Mouse (Mus musculus) liver, embryonic 16.5 days (tissue): ENCODE results near the gene Plekhm2. TPM values are rescaled to one million over a fixed set of nuclear protein-coding genes. Genes with fewer than 3 reads are reported as not detected.

ENCODE experiments used
- ATAC-seq: fragments of 200-750 bp; cut with Nextera tagmentation; 2 replicates; pipeline ENCODE4 v1.8.0; 2017; ENCODE audit warnings: low read depth, mild to moderate bottlenecking, moderate number of reproducible peaks, moderate library complexity
- H3K27ac ChIP-seq: fragments of 300-500 bp; sonication (generic); 2 replicates; pipeline ENCODE4 v1.5.1; 2014; ENCODE audit warnings: mild to moderate bottlenecking, low read length
- H3K27me3 ChIP-seq: fragments of 300-500 bp; sonication (generic); 2 replicates; pipeline ENCODE4 v1.6.1; 2014; ENCODE audit warnings: low read depth, low read length, mixed read lengths; ENCODE audit not compliant: control insufficient read depth, insufficient read depth
- H3K36me3 ChIP-seq: fragments of 300-500 bp; sonication (generic); 2 replicates; pipeline ENCODE4 v1.6.1; 2014; ENCODE audit warnings: mild to moderate bottlenecking; ENCODE audit not compliant: control insufficient read depth, insufficient read depth
- H3K4me1 ChIP-seq: fragments of 300-500 bp; sonication (generic); 2 replicates; pipeline ENCODE4 v1.6.1; 2014; ENCODE audit warnings: low read depth, low read length, mixed read lengths; ENCODE audit not compliant: control insufficient read depth
- H3K4me2 ChIP-seq: fragments of 300-500 bp; sonication (generic); 2 replicates; pipeline ENCODE4 v1.6.1; 2014; ENCODE audit warnings: low read depth, low read length, mixed read lengths
- H3K4me3 ChIP-seq: fragments of 300-500 bp; sonication (generic); 2 replicates; pipeline ENCODE4 v1.5.1; 2014; ENCODE audit warnings: low read depth, mild to moderate bottlenecking, low read length
- H3K9ac ChIP-seq: fragments of 300-500 bp; sonication (generic); 2 replicates; pipeline ENCODE4 v1.6.1; 2014; ENCODE audit warnings: low read depth, low read length
- H3K9me3 ChIP-seq: fragments of 300-500 bp; sonication (generic); replicated peaks from 2 replicates; pipeline ENCODE4 v1.6.1; 2016; ENCODE audit warnings: low read length; ENCODE audit not compliant: control insufficient read depth
- whole genome bisulfite sequencing: fragments of 180-500 bp; shearing (Covaris S2); extraction: QIAGEN DNeasy Blood & Tissue Kit; methylation state at CpG from one replicate; pipeline ENCODE4 v1.1.7; 2014; ENCODE audit not compliant: insufficient replicate concordance; 5-methylcytosine and 5-hydroxymethylcytosine counted together
- polyA plus RNA-seq: library from polyadenylated mRNA; unstranded; fragments of >200 nt; fragmentation: Nextera tagmentation; extraction: Ambion mirVana; gene quantifications from 2 replicates; pipeline ENCODE4 v1.2.1, GENCODE M21; 2015

Plekhm2 gene
- polyA plus RNA-seq = 1.0 and 1.5 TPM in 2 replicates

DNA sequence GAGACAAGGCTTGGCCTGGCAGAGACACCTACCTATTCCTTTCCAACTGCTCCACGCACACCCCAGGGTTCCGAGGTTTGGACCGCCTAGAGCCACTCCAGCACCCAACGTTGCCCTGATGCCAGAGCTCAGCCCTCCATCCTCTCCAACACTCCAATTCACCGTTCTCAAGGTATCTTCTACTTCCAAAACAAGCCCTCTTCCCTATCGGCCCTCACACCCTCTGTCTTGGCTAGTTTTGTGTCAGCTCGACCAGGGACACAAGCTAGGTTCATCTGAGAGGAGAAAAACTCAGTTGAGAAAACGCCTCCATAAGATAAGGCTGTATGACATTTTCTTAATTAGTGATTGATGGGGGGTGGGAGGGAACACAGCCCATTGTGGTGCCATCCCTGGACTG, at the start of gene Plekhm2:
Gene Plekhm2 (minus strand): TSS at position 101 of the 400 bp plus-strand sequence.
- no peak for ATAC-seq
- Histone ChIP-seq H3K27me3 (no peaks in the 10 kb centered on the region), H3K9ac (peak within 1 kb of the TSS; percentile 95), H3K4me2 (peak within 1 kb of the TSS; percentile 98), H3K4me3 (peak within 1 kb of the TSS; percentile 83), H3K36me3 (no peaks in the 10 kb centered on the region), H3K4me1 (peaks cover 15% of the 10 kb centered on the region), H3K9me3 (no peaks in the 10 kb centered on the region), H3K27ac (no peak within 1 kb of the TSS)
- WGBS = 72% methylated on average over 8 of the region's 8 CpGs

DNA sequence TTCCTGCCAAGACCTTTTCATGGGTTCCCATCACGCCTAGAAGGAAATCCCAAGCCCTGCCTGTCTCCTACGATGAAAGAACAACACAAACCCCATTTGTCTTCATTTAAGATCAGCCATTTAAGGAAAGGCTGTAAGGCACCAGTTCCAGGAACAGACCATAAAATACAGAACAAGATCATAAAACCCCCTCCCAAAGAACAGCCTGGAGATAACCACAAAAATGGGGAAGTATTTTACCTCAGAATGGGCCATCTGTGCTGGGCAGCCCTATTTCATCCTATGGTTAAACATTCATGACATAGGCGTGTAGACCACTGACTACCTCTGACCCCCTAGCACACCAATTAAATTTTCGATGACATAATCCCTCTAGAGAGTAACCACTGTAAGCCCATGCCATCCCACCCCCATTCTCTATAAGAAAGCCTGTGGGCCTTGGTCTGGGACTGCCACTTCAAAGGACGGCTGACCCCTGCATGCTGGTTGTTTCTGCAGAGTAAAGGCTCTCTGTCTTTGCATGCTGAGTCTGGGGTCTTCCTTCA, 49.0 kb upstream of the Plekhm2 start:
- H3K36me3 ChIP-seq = peaks cover 39% of the 10 kb centered on the region

DNA sequence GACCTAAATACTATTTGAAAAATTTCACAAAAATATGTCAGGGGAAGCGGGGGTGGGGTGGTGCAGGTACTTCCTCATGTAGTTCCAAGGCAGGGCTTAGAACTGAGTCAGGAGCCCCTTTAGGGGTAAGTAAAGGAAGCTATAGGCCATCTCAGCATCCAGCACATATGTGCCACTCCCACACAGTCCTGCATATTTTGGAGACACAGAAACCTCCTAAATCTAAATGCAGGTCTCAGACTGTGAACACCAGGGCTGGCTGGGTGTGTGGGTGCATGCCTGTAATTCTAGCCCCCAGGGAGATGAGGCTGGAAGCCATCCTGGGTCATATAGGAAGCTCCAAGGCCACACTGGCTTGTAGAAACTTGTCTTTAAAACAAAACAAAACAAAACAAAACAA, 46.6 kb upstream of the Plekhm2 start:
- Histone ChIP-seq H3K4me1 (peaks cover 15% of the 10 kb centered on the region), H3K9ac (no peak overlapping the region), H3K27me3 (no peaks in the 10 kb centered on the region), H3K36me3 (peaks cover 61% of the 10 kb centered on the region), H3K27ac (no peak overlapping the region), H3K9me3 (no peaks in the 10 kb centered on the region), H3K4me2 (no peak overlapping the region), H3K4me3 (no peak overlapping the region)
- 74% methylated on average over 1 of the region's 1 CpGs for WGBS
- ATAC-seq = no peak

More for the DNA sequence above, 49.0 kb upstream of the Plekhm2 start:
- Histone ChIP-seq H3K4me1 (peaks cover 24% of the 10 kb centered on the region), H3K27me3 (no peaks in the 10 kb centered on the region), H3K4me2 (no peak overlapping the region), H3K9ac (no peak overlapping the region), H3K4me3 (no peak overlapping the region), H3K9me3 (no peaks in the 10 kb centered on the region), H3K27ac (no peak overlapping the region)
- ATAC-seq = no peak
- 52% methylated on average over 5 of the region's 5 CpGs for WGBS

DNA sequence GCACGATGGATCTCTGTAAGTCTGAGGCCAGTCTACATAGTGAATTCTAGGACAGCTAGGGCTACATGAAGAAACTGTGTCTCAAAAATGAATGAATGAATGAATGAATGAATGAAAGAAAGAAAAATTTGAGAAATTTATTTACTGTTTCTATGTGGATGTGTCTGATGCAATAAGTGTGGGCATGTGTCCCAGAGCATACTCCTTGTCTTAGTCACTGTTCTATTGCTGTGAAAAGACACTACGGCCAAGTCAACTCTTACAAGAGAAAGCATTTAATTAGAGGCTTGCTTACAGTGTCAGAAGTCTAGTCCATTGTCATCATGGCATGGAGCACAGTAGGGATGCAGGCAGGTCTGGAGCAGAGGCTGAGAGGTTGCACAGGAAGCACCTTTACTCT, 44.3 kb upstream of the Plekhm2 start:
- Histone ChIP-seq H3K4me1 (peaks cover 2% of the 10 kb centered on the region), H3K9ac (no peak overlapping the region), H3K27ac (no peak overlapping the region), H3K27me3 (no peaks in the 10 kb centered on the region), H3K4me2 (no peak overlapping the region), H3K9me3 (no peaks in the 10 kb centered on the region), H3K36me3 (peaks cover 80% of the 10 kb centered on the region), H3K4me3 (no peak overlapping the region)
- no peak for ATAC-seq
- WGBS = 86% methylated on average over 2 of the region's 2 CpGs

DNA sequence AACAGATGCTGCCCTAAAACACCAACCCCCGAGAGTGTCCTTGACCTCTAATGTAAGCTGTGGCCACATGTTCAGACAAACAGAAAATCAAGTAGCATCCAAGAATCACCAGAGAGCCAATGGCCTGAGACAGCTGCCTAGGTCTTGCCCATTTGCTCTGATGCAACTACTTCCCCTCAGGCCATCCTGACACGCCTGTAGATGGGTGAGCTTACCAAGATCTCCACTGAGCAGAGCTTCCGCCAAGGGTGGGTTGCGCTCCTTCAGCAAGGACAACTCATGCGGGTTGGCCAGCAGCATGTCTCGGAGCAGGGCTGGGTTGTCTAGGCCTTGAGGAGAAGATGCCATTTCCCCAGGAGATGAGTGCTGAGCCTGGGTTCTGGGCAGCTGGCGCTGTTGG, 43.3 kb upstream of the Plekhm2 start:
- H3K9me3 ChIP-seq = no peaks in the 10 kb centered on the region
- H3K4me1 ChIP-seq = no peaks in the 10 kb centered on the region; the same call in none of the 2 replicates
- H3K9ac ChIP-seq = no peak overlapping the region
- no peak overlapping the region for H3K4me3 ChIP-seq
- WGBS = 82% methylated on average over 7 of the region's 7 CpGs
- H3K36me3 ChIP-seq = peaks cover 86% of the 10 kb centered on the region
- ATAC-seq = no peak
- no peak overlapping the region for H3K27ac ChIP-seq
- no peaks in the 10 kb centered on the region for H3K27me3 ChIP-seq
- H3K4me2 ChIP-seq = no peak overlapping the region

DNA sequence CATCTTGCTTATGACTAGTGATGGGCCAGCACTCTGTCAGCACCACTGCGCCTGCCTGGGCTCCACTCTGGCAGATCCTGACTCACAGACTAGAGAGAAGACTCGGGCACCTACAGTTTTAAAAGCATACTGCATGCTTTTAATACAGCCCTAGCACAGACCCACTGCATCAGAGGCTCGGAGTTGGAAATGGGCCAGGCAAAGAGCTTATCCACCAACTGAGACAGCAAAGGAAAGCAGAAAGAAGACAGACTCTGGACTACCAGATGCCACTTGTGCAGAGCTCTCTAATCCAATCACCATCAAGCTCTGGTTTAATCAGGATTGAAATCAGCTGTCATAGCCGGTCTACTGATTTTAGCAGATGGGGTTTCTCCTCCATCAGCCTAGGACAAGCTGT, 40.6 kb upstream of the Plekhm2 start:
- H3K27me3 ChIP-seq = no peaks in the 10 kb centered on the region
- H3K4me3 ChIP-seq = no peak overlapping the region
- H3K9ac ChIP-seq = no peak overlapping the region
- ATAC-seq = no peak
- H3K4me2 ChIP-seq = no peak overlapping the region
- 85% methylated on average over 4 of the region's 4 CpGs for WGBS
- no peaks in the 10 kb centered on the region for H3K9me3 ChIP-seq
- H3K27ac ChIP-seq = no peak overlapping the region
- H3K36me3 ChIP-seq = peaks cover 76% of the 10 kb centered on the region
- H3K4me1 ChIP-seq = no peaks in the 10 kb centered on the region; the same call in none of the 2 replicates

DNA sequence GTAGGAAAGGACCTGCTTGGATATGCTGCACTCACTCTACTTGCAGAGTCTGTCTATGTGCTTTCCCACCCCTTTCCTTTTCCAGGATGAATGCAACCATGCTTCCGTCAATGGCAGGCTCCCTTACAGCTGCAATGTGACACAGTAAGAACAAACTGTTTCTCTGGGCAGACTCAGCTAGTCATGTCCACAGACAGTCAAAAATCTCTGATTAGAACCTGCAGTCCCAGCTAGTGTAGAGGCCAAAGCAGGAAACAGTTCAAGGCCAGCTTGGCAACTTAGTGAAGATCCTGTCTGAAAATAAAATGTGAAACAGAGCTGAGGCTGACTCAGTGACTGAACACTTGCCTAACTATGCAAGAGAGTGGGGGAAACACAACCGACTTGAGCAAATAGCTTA, 39.9 kb upstream of the Plekhm2 start:
- no peaks in the 10 kb centered on the region for H3K27me3 ChIP-seq
- WGBS = 88% methylated on average over 2 of the region's 2 CpGs
- no peak overlapping the region for H3K9ac ChIP-seq
- peaks cover 71% of the 10 kb centered on the region for H3K36me3 ChIP-seq
- H3K9me3 ChIP-seq = no peaks in the 10 kb centered on the region
- no peak for ATAC-seq
- H3K4me3 ChIP-seq = no peak overlapping the region
- H3K4me1 ChIP-seq = no peaks in the 10 kb centered on the region; the same call in none of the 2 replicates
- no peak overlapping the region for H3K27ac ChIP-seq
- no peak overlapping the region for H3K4me2 ChIP-seq

DNA sequence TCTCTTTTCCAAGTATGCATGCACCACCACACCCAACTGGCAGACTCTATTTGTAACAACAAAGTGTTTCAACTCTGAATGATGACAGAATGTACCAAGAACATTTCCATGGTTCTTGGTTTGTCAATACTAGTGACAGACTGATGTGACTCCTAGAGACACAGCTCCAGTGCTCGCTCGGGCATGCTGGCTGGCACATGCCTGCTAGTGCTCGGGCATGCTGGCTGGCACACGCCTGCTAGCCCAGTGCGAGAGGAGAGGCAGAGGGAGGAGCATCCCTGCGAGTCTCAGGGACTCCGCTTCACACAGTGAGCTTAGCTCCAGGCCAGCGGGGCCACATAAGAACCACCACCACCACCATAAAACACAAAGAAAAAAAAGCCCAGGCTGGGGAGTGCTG, 30.0 kb upstream of the Plekhm2 start:
- Histone ChIP-seq H3K9me3 (no peaks in the 10 kb centered on the region), H3K4me3 (no peak overlapping the region), H3K36me3 (peaks cover 68% of the 10 kb centered on the region), H3K4me1 (no peaks in the 10 kb centered on the region), H3K27me3 (no peaks in the 10 kb centered on the region), H3K27ac (no peak overlapping the region), H3K4me2 (no peak overlapping the region), H3K9ac (no peak overlapping the region)
- no peak for ATAC-seq
- 86% methylated on average over 8 of the region's 8 CpGs for WGBS

DNA sequence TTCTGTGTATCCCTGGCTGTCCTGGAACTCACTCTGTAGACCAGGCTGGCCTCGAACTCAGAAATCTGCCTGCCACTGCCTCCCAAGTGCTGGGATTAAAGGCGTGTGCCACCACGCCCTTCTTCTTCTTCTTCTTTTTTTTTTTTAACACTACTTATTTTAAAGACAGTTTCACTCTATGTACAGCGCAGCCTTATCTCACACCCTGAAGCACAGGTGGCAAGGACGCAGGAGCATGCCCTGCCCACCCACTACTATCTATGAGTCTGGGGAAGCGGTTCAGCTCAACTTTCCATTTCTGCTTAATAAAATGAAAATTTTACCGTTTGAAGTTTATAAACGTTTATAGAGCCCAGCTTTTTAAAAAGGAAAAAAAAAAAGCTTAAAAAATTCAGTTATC, 23.8 kb upstream of the Plekhm2 start:
- Histone ChIP-seq H3K36me3 (peaks cover 61% of the 10 kb centered on the region), H3K9me3 (no peaks in the 10 kb centered on the region), H3K4me2 (no peak overlapping the region), H3K9ac (no peak overlapping the region), H3K4me3 (no peak overlapping the region), H3K27ac (no peak overlapping the region), H3K4me1 (no peaks in the 10 kb centered on the region), H3K27me3 (no peaks in the 10 kb centered on the region)
- WGBS = 47% methylated on average over 8 of the region's 8 CpGs
- ATAC-seq = no peak
